Mouse (Mus musculus) bone marrow, adult 2 months (tissue): ENCODE results near the gene Thbs3.

Experiments
- CTCF ChIP-seq: fragments of 200-500 bp; IDR thresholded peaks from 2 replicates; pipeline ENCODE4 v1.5.1; 2011; ENCODE audit warnings: low read length, control low read depth; ENCODE audit not compliant: control insufficient read depth, insufficient read depth
- POLR2A ChIP-seq: fragments of 200-500 bp; IDR thresholded peaks from 2 replicates; pipeline ENCODE4 v1.6.1; 2011; ENCODE audit warnings: low read depth, mild to moderate bottlenecking, control low read depth, low read length, borderline replicate concordance; ENCODE audit not compliant: control insufficient read depth

- TF ChIP-seq CTCF, result no peak
- no peak for TF ChIP-seq POLR2A
These were observed 4.8 kb upstream of the Thbs3 start for GRCm38 (mm10) chr3:89210162-89210561.
